Mouse (Mus musculus) layer of hippocampus, postnatal 14 days (tissue): ENCODE measurements at regions not wholly inside any gene's neighbourhood (a gene's known extent, or its start where the extent isn't known, plus 50 kb on each side); places are given as distances from the start of the nearest gene placed in this dataset.

Experiments used
- DNase-seq, 2 experiments: peaks; one replicate each; pipeline ENCODE4 v3.0.0; 2021 to 2022; ENCODE audit warnings: low spot score in 2 of 2, mixed read lengths in 1 of 2

DNA sequence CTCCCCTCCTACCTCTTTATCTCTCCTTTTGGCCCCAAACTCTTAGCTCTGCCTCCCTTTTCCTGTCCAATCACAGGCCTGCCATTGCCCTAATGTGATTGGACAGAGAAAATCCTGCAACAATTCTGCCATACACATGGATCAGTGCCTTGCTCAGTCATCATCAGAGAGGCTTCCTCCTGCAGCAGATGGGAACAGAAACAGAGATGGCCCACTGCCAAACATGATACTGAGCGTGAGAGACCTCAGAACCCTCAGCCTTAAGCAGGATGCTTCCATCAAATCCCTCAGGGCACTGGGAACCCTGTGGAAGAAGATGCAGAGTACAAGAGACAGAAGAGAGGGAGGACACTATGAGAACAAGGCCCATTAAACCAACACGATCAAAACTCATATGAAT is 62.8 kb upstream of the Cacna2d3 start:
- DNase-seq: no peak

DNA sequence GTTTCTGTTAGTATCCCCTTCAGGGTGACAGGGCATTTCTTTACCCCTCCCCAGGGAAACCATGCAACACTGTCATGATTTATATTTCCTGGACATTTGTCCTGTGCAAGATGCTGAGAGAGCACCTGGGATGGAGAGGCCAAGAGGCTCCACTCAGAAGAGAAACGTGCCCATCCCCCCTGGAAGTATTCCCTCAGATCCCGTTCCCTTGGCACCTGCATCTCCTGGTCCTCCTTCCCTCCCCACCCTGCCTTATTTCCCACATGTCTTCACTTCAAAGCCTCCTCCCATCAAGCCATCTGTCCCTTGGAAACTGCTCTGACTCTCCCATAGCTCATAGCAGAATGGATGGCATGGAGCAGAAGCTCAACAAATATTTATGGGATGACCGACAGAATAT is 64.8 kb upstream of the Cacna2d3 start:
- DNase-seq: no peak

DNA sequence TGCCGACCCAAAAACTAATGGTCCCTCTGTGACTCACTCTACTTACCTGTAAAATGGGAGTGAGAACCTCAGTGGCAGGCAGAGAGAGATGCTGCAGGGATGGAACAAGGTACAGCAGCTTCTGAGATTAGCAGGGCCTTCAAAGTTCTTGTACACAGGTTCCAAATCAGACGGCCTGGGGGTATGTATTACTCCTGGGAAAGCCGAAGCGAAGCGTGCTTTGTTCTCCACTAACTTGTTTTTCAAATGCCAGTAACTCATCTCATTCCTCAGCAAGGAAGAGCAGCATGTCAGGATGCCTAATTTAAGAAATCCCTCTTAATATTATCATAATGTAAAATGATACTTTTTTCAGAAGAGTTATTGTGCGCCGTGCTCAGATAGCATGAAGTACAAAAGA is 66.1 kb upstream of the Cacna2d3 start:
- DNase-seq: no peak

DNA sequence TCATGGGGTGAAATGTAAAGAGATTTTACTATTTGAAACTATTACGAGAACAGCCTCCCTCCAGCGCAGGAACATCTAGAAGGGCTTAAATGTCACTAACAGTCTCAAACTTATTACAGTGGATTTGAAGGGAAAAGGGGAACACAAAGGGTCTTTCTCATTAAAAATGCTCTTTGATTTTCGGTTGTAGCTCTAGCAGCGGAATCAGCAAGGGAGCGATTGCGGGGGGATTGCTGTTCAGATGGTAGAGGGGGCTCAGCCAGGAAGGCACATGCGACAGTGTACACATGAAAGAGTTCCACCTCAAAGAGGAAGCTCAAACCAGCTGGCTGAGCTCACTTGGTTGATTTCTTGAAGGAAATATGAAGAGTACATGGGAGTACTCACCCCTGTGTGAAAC is 66.7 kb upstream of the Cacna2d3 start:
- no peak for DNase-seq

DNA sequence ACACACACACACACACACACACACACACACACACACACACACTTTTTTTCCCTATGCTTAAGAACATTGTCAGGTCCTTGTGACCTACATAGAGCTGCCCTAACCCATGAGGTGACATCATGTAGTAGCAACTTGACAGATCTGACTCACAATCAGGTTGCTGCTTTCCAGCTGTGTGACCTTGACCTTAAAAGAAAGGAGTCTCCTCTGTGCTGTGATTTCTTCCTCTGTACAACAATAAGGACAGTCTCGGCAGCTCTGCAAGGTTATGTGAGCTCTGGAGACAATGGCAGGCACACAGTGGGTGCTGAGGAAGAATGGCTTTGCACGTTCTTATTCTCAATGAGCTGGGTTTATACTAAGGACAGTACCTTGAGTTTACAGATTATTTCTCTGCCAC is 73.7 kb upstream of the Cacna2d3 start:
- DNase-seq: no peak

DNA sequence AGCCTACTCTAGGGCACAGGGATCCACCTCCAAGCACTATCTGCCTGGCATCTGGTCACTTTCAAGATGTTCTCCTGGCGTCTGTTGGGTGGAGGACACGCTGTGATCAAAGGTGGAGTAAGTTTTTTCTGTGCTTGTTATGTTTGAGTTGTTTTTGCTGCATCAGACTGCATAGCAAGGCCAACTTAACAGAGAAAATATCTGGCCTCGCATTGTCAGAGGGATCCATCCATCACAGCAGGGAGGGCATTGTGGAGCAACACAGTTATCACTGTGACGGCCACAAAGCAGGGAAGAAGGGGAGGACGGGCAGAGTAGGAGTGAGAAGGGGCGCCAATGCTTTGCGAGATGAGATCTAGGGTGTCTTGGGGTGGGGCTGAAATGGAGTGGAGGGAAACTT is 74.7 kb upstream of the Cacna2d3 start:
- DNase-seq: no peak

DNA sequence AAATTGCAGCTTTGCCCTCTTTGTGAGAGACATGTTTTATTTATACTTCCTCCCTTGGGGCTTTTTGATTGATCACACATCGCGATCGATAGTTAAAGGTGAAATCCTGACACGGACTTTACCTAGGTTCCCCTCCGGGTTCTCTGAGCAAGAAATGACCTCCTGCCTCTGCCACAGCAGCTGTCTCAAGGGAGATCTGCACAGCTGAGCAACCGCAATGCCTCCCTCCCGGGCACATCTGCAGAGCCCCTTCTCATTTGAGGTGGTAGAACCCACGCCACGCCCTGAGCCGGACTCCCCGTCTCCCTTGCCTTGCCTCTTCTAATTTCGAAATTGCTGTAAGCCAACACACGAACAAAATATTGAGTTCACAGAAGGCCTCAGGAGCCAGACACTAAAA is 78.2 kb upstream of the Cacna2d3 start:
- DNase-seq: no peak

DNA sequence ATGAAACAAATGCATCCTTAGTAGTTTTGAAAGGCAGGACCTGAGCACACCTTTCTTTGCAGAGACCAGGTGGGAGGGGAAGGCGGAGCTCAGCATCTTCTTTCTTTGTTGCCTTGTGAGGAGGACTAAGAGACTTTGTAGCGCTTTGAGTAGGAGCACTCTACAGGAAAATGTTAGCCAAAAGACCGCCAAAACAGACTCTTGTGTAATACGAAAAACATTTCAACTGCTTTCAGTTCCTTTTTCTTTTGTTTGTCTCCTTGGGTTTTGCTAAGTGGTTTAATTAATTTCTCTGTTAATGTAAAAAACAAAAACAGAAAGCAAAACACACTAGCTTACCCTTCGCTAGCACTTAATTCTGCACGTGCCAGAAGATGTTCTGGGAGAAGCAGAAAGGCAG is 83.6 kb upstream of the Cacna2d3 start:
- DNase-seq: no peak

DNA sequence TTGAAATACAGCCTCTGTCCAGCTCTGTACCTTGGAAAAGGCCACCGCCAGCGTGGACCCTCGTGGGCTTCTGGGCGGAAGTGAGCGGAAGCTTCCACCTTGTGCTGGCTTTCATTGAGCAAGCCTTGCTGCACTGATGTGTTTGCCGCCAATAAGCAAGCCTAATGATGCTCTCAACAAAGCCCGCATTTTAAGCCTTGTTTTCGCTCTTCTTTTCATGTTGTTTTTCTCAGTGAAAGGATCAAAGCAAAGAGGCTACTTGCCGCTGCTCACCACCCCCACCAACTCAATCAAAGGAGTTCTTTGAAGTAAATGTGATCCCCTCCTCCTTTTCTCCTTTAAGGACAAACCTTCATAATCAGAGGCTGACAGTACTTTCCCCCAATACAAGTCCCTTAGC is 86.2 kb upstream of the Cacna2d3 start:
- DNase-seq: peak in 1 of 2 experiments; percentile 6

DNA sequence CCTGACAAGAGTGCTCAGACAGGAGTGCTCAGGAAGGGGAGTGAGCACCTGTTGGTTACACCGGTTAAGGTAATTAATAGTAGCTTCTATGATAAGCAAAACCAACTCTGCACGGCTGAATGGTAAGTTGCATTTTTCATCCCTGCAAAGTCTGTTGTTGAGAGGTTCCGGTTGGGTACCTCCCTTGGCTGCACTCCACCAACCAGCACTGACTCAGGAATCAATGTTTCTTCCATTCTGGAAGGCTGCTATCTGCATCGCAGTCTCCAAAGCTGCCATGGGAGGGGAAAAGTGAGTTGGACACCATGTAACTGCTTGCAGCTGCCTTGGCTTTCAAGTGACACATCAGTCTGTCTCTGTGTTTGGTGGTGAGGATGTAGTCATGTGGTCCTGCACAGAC is 93.0 kb upstream of the Cacna2d3 start:
- DNase-seq: peak; percentile 18 to 32

DNA sequence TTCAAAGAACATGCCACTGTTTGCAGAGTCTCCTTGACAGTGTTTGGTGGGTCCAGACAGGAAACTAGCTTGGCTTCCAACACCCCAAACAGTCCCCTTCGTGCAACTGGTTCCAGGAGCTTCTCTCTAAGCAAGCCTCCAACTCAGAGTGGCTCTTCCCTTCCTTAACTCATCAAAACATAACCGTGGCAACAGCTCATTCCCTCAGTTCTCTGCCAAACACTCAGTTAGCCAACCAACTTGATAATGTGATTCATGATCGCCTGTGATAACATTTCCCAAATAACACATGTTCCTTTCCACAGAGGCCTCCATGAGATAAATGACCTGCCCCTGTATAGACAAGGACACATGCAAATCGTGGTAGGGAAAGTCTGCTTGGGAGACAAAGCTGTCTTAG is 95.9 kb upstream of the Cacna2d3 start:
- no peak for DNase-seq

DNA sequence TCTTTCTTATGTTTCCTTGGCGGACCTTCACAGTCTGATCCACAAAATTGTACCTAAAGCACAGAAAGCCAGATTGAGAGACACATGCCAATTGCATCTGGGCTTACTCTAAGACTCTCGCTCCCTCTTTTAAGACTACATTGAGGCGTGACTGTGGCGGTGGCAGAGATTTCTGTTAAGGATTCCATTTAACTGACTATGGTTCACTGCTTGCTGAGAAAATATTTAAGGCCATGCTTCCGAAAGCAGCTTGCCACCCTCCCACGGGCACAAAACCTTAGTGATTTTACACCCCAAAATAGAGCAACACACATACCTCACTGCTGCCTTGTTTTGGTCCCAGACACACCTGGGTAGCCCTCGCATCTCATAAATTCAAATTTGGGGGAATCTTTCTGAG is 96.6 kb upstream of the Cacna2d3 start:
- peak in 1 of 2 experiments; percentile 24 for DNase-seq

DNA sequence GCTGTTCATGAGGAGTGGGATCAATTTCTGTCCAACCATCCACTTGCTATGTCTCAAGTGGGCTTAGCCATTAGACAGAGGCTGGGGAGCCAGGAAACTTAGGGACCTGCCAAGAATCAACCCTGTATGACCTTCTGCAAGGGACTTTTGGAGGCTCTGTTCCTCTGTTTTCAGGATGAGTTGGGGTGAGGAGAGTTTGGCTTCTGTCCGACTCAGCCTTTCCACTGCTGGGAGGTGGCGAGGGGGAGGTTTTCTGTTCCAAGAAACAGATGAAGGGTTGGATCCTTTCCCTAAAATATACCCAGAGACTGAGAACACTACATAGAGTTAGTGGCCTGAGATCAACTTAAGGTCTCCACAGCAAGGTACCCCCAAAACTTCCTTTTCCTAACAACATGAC is 97.1 kb upstream of the Cacna2d3 start:
- no peak for DNase-seq

DNA sequence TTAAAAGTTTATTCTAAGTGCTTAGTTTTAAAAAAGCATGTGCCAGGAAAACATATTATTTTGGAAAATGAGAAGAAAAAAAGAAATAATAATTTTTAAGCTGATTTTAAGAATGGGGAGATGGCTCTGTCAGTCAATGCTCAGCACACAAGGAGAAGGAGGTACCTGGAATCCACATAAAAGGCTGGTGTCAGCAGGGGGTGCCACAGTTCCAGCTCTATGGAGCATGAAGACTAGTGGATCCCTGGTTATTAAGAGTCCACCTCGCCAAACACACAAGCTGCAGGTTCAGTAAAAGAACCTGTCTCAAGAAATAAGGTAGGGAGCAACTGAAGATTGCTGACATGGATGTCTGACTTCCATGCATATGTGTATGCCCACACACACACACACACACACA is 115.4 kb upstream of the Cacna2d3 start:
- DNase-seq: no peak

DNA sequence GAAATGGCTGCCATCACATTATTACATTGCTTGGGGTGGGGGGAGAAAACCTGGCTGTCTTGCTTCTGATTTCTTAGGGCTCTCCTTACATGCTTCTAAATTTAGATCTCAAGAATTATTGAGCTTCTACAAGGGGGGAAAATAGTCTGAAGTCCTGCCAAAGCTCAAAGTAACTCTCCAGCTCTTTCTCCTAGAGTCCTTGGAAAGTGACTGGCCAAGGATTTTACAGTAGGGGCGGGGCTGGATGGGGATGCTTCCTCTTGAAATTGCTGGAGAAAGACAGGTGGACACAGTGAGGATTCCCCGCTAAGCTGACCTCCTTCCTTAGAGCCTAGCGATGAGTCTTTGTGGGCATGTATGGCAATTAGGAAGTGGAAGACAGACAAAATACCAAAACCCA is 117.9 kb upstream of the Cacna2d3 start:
- DNase-seq: no peak

DNA sequence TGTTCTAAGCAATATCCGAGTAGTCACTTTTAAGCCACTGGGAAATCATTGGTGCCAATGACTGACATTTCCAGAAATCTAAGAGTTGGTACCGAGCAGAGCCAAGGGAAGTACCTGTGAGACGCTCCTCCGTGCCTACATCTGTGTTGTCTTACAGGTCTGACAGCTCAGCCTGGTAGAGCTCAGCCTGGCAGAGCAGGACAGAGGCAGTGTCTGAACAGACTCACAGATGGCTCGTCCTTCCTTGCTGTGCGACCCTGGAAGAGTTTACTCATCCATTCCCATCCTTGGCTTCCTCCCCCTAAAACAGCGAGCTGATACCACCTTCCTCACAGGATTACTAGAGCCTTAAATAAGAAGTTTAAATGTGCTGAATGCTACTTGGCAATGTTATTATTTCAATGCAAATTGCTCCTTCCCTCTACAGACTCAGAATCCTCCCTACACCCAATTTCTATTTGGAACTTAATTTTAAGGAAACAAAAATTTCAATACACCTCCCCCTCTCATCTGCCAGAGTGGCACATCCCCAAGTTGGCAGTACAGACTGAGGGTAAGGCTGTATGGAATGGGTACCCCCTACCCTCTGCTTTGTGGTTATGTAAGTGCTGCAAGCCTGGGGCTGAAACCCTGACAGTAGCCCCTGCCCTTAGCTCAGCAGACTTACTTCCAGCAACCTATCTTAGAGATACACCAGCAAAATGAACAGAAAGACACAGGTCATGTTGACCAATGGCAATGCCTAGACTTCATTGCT is 119.9 kb upstream of the Cacna2d3 start:
- DNase-seq: no peak

DNA sequence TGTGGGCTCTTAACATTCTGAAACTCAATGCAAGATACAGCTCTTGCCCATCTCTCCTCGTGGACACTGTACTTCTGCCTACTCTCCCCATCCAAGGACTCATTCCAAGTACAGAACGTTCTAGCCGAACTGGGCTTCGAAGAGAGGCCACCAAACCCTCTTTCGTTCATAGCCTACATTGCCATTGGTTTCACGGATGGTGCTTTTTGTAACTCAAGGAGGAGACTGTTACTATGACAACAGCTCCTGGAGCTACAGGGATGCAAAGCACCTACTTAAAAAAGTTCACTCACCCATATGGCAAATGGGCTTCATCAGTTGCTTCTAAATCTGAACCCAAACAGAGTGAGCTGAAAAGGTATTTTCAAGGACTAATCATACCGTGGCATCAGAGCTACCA is 120.4 kb upstream of the Selenok start:
- no peak for DNase-seq

DNA sequence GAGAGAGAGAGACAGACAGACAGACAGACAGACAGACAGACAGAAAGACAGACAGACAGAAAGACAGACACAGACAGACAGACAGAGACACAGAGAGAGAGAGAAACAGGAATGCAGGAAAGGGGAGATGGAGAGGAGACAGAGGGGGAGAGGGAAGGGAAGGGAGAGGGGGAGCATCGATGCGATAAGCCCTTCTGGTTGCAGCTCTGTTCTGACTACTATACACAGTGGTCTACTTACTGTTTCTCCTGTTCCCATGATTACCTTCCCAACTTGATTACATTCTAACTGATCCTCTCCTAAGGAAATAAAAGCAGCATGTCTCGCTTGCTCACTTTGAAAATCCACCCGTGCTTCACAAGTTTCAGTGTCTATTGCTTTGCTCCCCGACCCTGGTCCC is 116.8 kb upstream of the Selenok start:
- no peak for DNase-seq

DNA sequence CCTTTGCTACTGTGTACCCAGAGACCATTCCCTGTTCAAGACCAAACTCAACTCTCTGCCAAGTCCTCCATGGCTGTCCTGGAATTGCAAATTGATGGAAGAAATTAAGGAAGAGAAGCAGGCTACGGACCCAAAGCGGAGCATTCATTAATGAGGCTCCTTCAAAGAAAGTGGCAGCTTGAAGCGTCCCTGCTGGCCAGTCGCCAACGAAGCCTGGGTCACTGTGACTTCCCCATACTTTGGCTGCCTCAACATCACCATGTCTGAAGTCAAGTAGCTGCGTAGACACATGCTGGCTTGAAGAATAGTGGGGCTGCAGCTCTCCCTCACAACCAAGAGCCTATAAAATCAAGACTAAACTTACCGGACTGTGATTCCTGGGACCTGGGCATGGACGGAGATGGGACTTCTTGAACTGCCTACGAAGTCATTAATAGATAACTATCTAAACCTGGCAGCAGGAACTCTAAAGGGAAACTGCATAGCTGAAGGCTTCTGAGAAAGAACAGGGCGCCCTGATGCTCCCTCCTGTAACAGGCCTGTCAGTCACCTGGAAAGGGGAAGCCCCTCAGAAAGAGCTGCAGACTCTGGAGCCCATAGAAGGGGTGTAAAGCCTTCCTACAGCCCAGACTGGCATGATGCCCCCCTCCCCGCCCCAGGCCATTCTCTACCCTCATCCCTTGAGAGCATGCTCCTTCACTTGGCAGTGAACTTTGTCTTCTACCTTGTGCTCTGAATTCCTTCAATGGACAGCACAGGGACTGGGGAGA is 116.0 kb upstream of the Selenok start:
- peak in 1 of 2 experiments; percentile 8 for DNase-seq

DNA sequence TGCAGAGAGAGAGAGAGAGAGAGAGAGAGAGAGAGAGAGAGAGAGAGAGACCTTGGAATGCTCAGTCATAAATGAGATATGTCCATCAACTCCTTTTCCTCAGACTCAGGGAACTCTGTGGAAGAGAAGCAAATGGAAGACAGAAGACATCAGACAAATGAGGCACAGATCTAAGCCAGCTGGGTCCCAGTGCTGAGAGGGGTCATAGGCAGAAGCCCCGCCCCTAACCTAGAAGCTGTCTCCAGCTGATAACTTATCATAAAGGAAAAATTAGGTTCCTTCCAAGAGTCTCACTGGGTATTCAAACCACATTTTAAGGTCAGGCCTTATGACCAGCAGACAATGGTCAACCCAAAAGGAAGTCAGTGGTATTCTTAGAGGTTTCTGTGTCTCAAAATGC is 106.1 kb upstream of the Selenok start:
- DNase-seq: no peak

DNA sequence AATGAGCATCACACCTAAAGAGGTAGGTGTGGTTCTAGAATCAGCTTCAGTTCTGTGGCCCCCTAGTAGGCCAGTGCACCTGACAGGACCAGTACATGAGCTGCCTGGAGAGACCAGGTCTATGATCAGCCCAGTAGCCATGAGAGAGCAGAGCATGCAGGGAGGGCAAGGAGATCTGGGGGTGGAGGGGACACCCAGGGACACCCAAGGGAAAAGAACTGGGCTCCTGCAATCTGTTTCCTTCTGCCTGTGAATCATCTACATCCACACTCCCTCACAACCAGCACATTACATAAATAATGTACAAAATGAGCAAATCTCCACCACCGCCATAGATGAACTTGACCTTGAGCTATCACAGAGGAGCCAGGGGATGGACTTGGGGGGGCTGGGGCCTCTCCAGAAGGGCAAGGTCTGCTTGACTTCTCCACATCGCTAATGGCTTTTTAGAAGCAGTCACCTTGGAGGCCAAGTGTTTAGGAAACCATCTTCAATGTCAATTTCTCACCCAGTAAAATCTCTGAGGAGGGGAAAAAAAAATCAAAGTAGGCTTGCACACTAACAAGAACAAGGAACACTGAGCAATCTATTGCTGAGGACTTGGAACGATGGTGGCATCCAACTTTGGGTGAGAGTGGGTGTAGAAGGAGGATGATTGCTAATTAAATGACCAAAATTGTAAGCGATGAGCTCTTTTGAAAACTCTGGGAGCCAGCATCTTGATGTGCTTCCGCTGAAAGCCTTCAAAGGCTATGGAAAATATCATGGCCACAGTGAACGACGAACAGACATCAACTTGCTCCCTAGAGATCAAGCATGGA is 101.4 kb upstream of the Selenok start:
- DNase-seq: no peak

DNA sequence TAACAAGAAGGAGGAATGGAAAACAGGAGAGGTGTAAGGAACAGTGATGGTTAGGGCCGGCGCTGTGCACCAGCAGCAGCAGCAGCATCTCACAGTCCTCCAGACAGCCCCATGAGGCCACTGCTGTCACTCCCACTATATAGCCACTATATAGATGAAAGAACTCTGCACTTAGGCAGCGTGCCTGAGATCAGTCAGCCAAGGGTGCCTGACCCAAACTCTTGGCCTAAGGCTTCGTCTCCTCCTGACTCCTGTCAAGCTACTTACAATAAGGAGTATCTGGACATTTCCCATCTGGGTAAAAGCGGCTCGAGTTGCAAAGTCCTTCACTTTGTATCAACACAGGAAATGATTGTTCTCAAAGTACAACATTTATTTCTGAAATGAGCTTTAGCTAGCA is 100.8 kb upstream of the Selenok start:
- no peak for DNase-seq
